ENCODE assay signal across 15 mouse cellular contexts in the genomic region with DNA sequence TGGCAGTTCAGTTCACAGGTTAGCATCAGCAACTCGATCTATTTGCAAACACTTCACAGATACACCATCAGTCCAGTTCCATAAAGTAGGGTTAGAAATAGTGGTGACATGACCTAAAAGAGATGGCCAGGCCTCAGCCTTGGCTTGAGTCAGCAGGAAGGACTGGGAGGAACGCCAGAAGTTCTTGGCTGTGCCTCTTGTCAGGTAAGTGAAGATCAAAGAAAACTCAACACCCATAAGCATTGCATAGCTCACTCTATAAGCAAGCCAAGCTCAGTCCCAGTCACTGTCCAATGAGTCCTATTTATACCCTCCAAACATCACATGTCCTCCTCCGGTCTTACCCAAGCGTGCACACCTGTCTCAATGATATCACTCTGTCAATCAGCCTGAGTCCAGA.
"Had no signal": no experiment of that assay in that cellular context is flagged by ENCODE, and none has a peak within 500 bp of the region (broad histone marks: within the 10 kb centered on the region; RNA-seq: fewer than 3 reads in every experiment).

No protein-coding gene starts in this region.

- H3K27ac ChIP-seq: liver, embryonic 13.5 days; midbrain, embryonic 10.5 days; midbrain, embryonic 13.5 days had no signal

- H3K4me3 ChIP-seq: liver, embryonic 13.5 days; megakaryocyte, embryonic 14.5 days; midbrain, embryonic 10.5 days; midbrain, embryonic 13.5 days had no signal

- DNase-seq: kidney, adult 9 months; kidney, postnatal 14 days; kidney, postnatal 4 days; liver, embryonic 13.5 days; lung, adult 2 months; lung, postnatal 14 days; right cerebral cortex, adult 18-20 months; right cerebral cortex, postnatal 14 days; right cerebral cortex, postnatal 4 days; spleen, adult 18-20 months; thymus, adult 18-20 months; thymus, postnatal 4 days had no signal
